Comparison of ENCODE assay signal across 8 mouse cellular contexts in genomic region chr19:45177004-45177737, GRCm38 (mm10). TPM values are rescaled to one million over a fixed set of nuclear protein-coding genes. Genes with fewer than 3 reads are reported as not detected.
DNase-seq lines count a peak whose midpoint lies in the region; ATAC-seq and TF ChIP-seq lines count a peak whose summit lies in the region.

No protein-coding gene starts in this region.

- H3K4me3 ChIP-seq in cerebellum, adult 2 months (replicated peaks; ENCODE audit: insufficient read depth, low read depth, low read length) = no peak overlapping the region
- peak overlapping the region; percentile 12; the same call in 1 of the 2 replicates for H3K4me3 ChIP-seq in forebrain, embryonic 16.5 days (replicated peaks; ENCODE audit: low read length)

- ATAC-seq in forebrain, embryonic 16.5 days = peak; percentile 71
- ATAC-seq in activated CD4-positive, CD25-positive, alpha-beta regulatory T cell, adult 4 months = no peak

- H3K9me3 ChIP-seq in forebrain, embryonic 16.5 days (ENCODE audit: control insufficient read depth, low read length) = no peaks in the 10 kb centered on the region

- H3K4me1 ChIP-seq in cerebellum, adult 2 months (ENCODE audit: control insufficient read depth, insufficient read depth, low read length) = no peaks in the 10 kb centered on the region
- H3K4me1 ChIP-seq in forebrain, embryonic 16.5 days (replicated peaks; ENCODE audit: control insufficient read depth, insufficient read depth, low read length) = peaks cover 4% of the 10 kb centered on the region; the same call in 1 of the 2 replicates

- H3K27me3 ChIP-seq in cerebellum, adult 2 months (ENCODE audit: control insufficient read depth, insufficient read depth, low read length) = no peaks in the 10 kb centered on the region; the same call in 1 of the 2 replicates
- H3K27me3 ChIP-seq in forebrain, embryonic 16.5 days (replicated peaks; ENCODE audit: control insufficient read depth, insufficient read depth, low read length) = no peaks in the 10 kb centered on the region; the same call in none of the 2 replicates

- H3K27ac ChIP-seq in cerebellum, adult 2 months (ENCODE audit: insufficient read depth, low read length) = no peak overlapping the region
- H3K27ac ChIP-seq in forebrain, embryonic 16.5 days (ENCODE audit: low read length) = no peak overlapping the region

- DNase-seq in ZHBTc4 (ENCODE audit: low read depth, low spot score) = peak; percentile 92
- peak; percentile 45 to 52 for DNase-seq in cerebellum, adult 2 months
- DNase-seq in heart, postnatal 4 days = peak; percentile 76
- DNase-seq in layer of hippocampus, adult 9-10 months (ENCODE audit: low spot score) = peak; percentile 9
- peak; percentile 77 for DNase-seq in lung, postnatal 10 days
- DNase-seq in ovary, postnatal 36 days (ENCODE audit: low spot score) = peak; percentile 56

- H3K4me2 ChIP-seq in forebrain, embryonic 16.5 days (ENCODE audit: low read length) = peak overlapping the region; percentile 42

- 14% methylated on average over 26 of the region's 26 CpGs for WGBS in cerebellum, adult 2 months
- WGBS in forebrain, embryonic 16.5 days = 21% methylated on average over 26 of the region's 26 CpGs

- H3K36me3 ChIP-seq in forebrain, embryonic 16.5 days (ENCODE audit: control insufficient read depth, insufficient read depth) = no peaks in the 10 kb centered on the region

- TF ChIP-seq CTCF in cerebellum, adult 2 months (IDR thresholded peaks at IDR 0.05; ENCODE audit: borderline replicate concordance, insufficient read depth, low read depth, low read length) = peak; percentile 79

- no peak for TF ChIP-seq POLR2A in cerebellum, adult 2 months (IDR thresholded peaks at IDR 0.05; ENCODE audit: borderline replicate concordance, insufficient read depth, low read length)

- H3K9ac ChIP-seq in forebrain, embryonic 16.5 days (replicated peaks; ENCODE audit: low read depth, low read length) = no peak overlapping the region

RNA-seq across cellular contexts. Expression of gene Tlx1, which starts 26.7 kb away (rescaled TPM):
- 0.21 and 1.4 TPM in 2 replicates for polyA plus RNA-seq in cerebellum, adult 2 months (2012; rRNA removed)
- not detected in 2 replicates for polyA plus RNA-seq in forebrain, embryonic 16.5 days (2015; fragmentation: Nextera tagmentation; extraction: Ambion mirVana)
- total RNA-seq in heart, postnatal 4 days (2021) = 1 to 10 TPM in 1 of 2 experiments, under 1 TPM in 1; 0.88 to 1.4 TPM
- polyA plus RNA-seq in activated CD4-positive, CD25-positive, alpha-beta regulatory T cell, adult 4 months (2017; shearing (Covaris generic)) = not detected

RNA-seq across cellular contexts. Expression of gene Lbx1, which starts 58.4 kb away (rescaled TPM):
- polyA plus RNA-seq in cerebellum, adult 2 months (2012; rRNA removed) = 5.4 and 6.0 TPM in 2 replicates
- not detected in 2 replicates for polyA plus RNA-seq in forebrain, embryonic 16.5 days (2015; fragmentation: Nextera tagmentation; extraction: Ambion mirVana)
- total RNA-seq in heart, postnatal 4 days (2021) = not detected
- not detected for polyA plus RNA-seq in activated CD4-positive, CD25-positive, alpha-beta regulatory T cell, adult 4 months (2017; shearing (Covaris generic))

Comparison
In these comparisons a context has a peak if more than half of its experiments do, and no peak if none do; other contexts are left out.
1. DNase-seq: peak in every context shown above with its lines; median percentile 92 in ZHBTc4; 77 in lung, postnatal 10 days; 76 in heart, postnatal 4 days; 56 in ovary, postnatal 36 days; 48 in cerebellum, adult 2 months; 9 in layer of hippocampus, adult 9-10 months.